Mouse (Mus musculus): Measurements from ENCODE around the gene 1700017N19Rik.
"Not testable (repeated sequence)": the region's sequence is repeated elsewhere in the genome, so short reads cannot be mapped to it uniquely, and the experiment has no call there.

Gene 1700017N19Rik

GRCm38 (mm10) chr10:100590323-100590722 lies at the start of gene 1700017N19Rik, which contains the start of gene 4930430F08Rik:
Gene 1700017N19Rik, plus strand, starts transcription at chr10:100590484.
Gene 4930430F08Rik, minus strand, starts transcription at chr10:100590423.
- DNase-seq, result no peak

- no peak for DNase-seq
Observed at GRCm38 (mm10) chr10:100556566-100557175, 33.6 kb upstream of the 1700017N19Rik start.

- not testable (repeated sequence) for DNase-seq
Observed at GRCm38 (mm10) chr10:100560194-100560883, 29.9 kb upstream of the 1700017N19Rik start.

DNA sequence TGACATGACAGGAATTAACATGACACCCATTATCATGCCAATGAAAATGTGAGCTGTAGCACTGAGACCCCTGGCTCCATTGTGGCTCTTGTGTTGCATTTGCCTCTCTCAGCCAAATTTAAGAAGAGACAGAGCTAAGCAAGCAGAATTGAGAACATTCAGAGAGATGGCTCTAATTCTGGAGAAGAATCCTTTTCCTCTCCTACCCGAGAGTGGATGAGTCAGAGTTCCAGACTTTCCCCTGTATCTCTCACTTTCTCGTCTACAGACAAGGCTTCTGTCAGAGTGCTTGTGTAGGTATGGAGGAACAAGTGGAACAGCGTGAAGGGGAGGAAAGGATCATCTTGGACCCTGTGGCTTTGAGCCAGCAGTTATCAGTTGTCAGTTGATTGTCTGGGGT lies 26.2 kb upstream of the 1700017N19Rik start:
- no peak for DNase-seq

DNA sequence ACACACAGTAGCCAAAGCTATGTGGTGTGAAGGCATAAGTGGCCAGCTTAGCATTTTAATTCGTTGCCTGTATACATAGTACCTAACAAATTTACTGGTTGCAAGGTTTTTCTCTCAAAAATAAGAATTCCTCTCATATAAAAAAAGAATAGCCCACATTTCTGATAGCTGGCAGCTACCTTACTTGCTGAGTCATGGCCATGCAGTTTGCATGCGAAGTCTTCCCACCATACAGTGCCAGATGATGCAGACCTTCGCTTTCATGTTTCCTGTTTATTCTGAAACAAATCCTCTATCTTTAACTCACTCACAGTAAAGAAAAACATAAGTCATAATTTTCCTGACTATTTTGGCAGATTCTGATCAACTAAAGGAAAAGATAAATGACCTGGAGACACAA lies 18.6 kb upstream of the 1700017N19Rik start:
- no peak for DNase-seq

DNA sequence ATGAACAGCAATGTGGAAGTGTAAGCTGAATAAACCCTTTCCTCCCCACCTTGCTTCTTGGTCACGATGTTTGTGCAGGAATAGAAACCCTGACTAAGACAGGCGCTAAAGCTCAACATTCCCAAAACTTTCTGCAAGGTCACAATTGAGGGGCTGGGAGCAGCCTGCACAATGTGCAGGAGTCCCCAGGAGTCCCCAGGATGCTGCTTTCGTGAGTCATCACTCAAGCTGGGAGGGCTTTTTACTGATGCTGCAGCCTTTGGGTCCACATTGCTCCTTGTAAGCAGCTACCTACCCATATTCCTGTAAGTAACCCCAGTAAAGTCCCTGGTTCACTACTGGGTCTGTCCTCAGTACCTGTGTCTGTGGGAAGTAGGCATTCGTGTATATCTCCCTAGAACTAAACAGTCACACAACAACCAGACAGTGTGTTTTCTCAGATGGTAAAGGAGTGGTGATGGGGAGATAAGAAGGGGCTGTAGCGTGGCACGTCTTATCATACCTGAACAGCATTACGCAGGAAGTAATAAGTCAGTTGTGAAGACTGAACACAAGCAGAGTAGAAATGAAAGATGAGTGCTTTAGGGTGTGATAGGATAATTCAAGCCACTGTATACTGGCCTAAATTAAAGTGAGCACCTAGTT lies 15.7 kb upstream of the 1700017N19Rik start:
- DNase-seq, result no peak

DNA sequence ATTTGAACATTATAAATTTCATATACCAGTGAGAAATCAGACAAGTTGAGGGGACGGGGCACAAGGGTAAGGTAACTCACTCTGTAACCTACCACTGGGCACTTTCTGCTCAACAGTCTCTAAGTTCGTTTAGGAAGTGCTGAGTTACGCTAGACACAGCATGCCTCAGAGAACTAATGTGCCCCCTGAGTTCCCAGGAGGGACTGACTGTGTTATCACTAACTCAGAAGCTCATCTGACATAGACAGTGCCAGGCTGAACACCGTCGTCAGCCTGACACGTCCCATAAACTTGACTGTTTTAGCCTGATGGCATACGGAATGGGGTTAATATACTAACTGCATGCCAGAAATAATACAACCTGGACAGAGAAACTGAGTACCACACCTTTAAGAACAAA lies 15.0 kb upstream of the 1700017N19Rik start:
- no peak for DNase-seq

DNA sequence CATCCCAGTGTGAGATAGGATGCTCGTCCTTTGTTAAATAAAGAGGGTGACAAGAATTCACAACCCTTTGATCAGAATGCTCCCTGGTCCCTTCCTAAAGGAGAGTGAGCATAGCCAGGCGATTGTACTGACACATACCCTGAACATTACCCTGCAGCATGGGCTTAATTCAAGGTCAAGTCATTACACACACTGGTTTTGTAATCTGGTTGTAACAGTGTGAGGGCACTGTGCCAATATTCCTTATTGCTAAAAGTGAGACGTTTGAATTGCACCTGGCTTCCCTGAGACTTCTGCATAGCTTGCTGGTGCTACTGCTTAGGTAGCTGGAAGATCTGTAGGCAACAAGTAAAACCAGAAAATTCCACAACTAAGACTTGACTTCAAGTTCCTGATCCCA lies 6.1 kb upstream of the 1700017N19Rik start:
- DNase-seq, result no peak

- no peak for DNase-seq
Observed at GRCm38 (mm10) chr10:100588524-100588923, 1.8 kb upstream of the 1700017N19Rik start.

- peak; percentile 92 for DNase-seq
Observed at GRCm38 (mm10) chr10:100588932-100589388, 1.3 kb upstream of the 1700017N19Rik start.

DNA sequence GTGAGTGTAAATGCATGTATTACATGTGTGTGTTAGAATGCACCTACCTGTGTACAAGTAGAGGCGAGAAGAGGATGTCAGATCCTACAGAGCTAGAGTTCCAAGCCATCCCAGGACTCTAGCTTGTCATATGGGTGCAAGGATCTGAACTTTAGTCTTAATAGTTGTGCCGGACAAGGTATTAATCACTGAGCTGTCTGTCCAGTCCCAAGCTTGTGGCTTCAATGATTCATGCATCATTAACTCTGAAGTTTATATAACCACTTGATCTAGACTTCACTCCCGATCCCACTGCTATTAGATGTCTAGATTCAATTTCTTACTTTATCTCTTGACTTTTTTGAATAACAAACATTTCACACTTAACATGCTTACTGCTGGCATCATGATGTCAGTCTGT lies 8.1 kb downstream of the 1700017N19Rik start:
- no peak for DNase-seq

- DNase-seq, result no peak
Observed at GRCm38 (mm10) chr10:100603511-100603910, 13.2 kb downstream of the 1700017N19Rik start.

- DNase-seq, result peak; percentile 30
Observed at GRCm38 (mm10) chr10:100604254-100604653, 14.0 kb downstream of the 1700017N19Rik start.

GRCm38 (mm10) chr10:100617233-100617903 lies 27.1 kb downstream of the 1700017N19Rik start:
- DNase-seq, result peak; percentile 68

GRCm38 (mm10) chr10:100619474-100619873 lies 29.2 kb downstream of the 1700017N19Rik start:
- DNase-seq, result peak; percentile 37

- DNase-seq, result no peak
Observed at GRCm38 (mm10) chr10:100620040-100620439, 29.8 kb downstream of the 1700017N19Rik start.

DNA sequence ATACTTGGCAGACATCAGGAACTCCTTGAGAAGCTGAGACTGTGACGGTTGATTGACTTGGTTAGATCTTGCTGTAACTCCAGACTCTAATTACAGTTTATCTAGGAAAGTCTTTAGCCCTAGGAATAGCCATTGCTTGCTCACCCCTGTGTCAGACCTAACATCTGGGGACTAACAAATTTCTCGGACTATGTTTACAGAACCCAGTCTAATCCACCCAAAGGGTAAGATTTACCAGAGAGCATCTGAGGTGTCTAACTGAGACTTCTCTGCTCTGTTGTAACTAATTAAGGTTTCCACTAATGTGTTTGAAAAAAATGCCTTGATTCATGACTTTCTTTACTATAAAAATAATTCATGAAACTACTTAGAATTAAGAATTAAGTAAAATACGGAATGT lies 32.2 kb downstream of the 1700017N19Rik start:
- no peak for DNase-seq

GRCm38 (mm10) chr10:100629762-100630438 lies 39.6 kb downstream of the 1700017N19Rik start:
- DNase-seq, result peak; percentile 63

DNA sequence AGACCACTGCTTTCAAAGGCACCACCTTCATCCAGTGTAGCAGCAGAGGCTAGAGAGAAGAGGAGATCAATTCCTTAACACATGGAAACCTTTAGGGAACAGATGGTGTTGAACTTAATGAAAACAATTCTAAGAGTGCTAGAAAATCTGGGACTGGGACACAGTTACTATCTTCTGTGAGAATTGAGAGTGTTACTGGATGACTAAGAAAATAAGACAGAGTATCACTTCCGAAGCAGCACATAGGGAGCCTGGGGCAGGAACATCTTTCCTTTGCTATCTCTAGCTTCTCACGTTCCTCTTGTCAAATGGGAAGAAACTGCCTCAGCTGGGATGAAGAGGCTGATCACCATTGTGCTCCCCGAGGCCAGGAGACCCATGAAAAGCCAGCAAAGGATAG lies 52.6 kb downstream of the 1700017N19Rik start:
- no peak for DNase-seq

DNA sequence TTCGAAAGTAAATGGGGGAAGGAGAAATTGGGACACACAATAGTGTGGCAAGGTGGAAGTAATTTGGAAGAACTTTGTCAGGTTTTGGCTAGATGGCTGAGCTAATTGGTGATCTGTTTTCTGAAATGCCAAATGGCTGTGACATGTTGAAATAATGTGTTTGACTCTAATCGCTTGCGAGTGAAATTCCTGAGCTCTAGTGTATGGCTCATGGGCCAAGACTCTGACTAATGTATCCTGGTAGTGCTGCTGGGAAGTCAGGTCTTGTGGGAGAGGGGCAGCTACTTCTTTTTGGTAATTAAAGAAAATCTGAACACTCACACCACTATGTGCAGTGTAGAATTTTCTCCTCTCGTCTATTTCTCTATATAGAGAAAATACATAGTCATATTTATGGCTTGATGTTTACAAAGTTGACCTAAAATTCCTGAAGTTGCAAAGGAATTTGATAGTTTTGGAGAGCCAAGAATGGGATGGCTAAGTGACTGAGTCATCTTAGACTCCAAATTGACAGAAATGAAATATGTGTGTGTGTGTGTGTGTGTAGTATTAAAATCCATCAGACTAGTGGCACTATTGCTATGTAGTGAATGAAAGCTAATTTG lies 55.1 kb downstream of the 1700017N19Rik start:
- no peak for DNase-seq

DNA sequence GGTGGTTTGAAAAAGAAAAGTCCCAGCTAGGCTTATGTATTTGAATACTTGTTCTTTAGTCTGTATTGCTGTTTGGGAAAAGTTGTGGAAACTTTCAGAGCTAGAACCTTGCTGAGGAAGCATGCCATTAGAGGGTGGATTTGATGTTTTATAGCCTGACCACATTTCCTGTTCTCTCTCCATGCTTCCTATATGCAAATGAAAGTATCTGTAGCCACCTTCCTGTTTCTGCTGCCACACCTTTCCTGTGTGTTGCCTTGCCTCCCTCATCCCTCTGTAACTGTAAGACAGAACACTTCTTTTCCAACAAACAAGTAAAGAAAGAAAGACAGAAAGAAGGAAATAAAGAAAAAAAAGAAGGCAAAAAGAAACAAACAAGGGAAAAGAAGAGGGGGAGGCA lies 63.9 kb downstream of the 1700017N19Rik start:
- no peak for DNase-seq

DNA sequence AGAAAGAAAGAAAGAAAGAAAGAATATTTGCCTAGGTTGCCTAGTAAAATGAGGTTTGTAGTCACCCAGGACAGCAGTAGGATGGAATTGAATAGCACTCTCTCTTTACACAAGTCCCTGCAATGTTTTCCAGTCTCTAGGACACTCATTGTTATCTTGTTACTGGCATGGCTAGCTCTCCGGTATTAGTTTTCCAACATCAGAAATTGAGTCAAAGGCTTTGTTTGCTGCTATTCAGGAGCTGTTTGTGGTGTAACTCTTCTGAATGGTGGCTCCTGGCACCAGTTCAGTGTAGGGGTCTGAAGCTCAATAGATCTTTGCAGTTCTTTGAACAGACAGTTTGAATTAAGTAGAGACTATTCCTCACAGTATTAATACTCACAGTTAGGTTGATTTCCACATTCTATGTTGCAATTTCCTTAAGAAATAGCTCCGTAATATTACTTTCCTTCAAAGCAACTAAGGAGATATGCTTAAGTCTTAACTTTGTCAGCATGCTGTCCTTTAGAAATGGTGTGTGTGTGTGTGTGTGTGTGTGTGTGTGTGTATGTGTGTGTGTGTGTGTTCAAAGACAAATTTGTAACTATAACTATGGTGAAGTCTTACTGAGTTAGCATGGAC lies 71.8 kb downstream of the 1700017N19Rik start:
- DNase-seq, result no peak
